Mouse (Mus musculus): ENCODE measurements around the gene Retnlb. TPM values are rescaled to one million over a fixed set of nuclear protein-coding genes. Genes with fewer than 3 reads are reported as not detected.
"Not testable (repeated sequence)": the region's sequence is repeated elsewhere in the genome, so short reads cannot be mapped to it uniquely, and the experiment has no call there.

The Retnlb gene
- total RNA-seq (2022) = not detected

GRCm38 (mm10) chr16:48816695-48817094 is at the start of gene Retnlb:
Gene Retnlb, plus strand, starts transcription at chr16:48816856.
- no peak for DNase-seq (ENCODE audit: low spot score in 2 of 2)

- no peak for DNase-seq (ENCODE audit: low spot score in 2 of 2)
Observed at GRCm38 (mm10) chr16:48769183-48769582, 47.5 kb upstream of the Retnlb start.

- DNase-seq (ENCODE audit: low spot score in 2 of 2) = no peak
Observed at GRCm38 (mm10) chr16:48771971-48772445, 44.6 kb upstream of the Retnlb start, which contains the start of gene Trat1. Gene Trat1, minus strand, starts transcription at chr16:48772021.

- no peak for DNase-seq (ENCODE audit: low spot score in 2 of 2)
Observed at GRCm38 (mm10) chr16:48777254-48777653, 39.4 kb upstream of the Retnlb start.

- DNase-seq (ENCODE audit: low spot score in 2 of 2) = no peak
Observed at GRCm38 (mm10) chr16:48786258-48786657, 30.4 kb upstream of the Retnlb start.

GRCm38 (mm10) chr16:48788704-48789185 is 27.9 kb upstream of the Retnlb start:
- no peak for DNase-seq (ENCODE audit: low spot score in 2 of 2)

- DNase-seq (ENCODE audit: low spot score in 2 of 2) = no peak
Observed at GRCm38 (mm10) chr16:48798285-48798684, 18.4 kb upstream of the Retnlb start.

- DNase-seq (ENCODE audit: low spot score in 2 of 2) = no peak
Observed at GRCm38 (mm10) chr16:48799470-48799869, 17.2 kb upstream of the Retnlb start.

GRCm38 (mm10) chr16:48800906-48801305 is 15.8 kb upstream of the Retnlb start:
- no peak for DNase-seq (ENCODE audit: low spot score in 2 of 2)

GRCm38 (mm10) chr16:48805412-48805811 is 11.2 kb upstream of the Retnlb start:
- DNase-seq (ENCODE audit: low spot score in 2 of 2) = no peak

GRCm38 (mm10) chr16:48806521-48806920 is 10.1 kb upstream of the Retnlb start:
- DNase-seq (ENCODE audit: low spot score in 2 of 2) = no peak

GRCm38 (mm10) chr16:48809374-48809773 is 7.3 kb upstream of the Retnlb start:
- no peak for DNase-seq (ENCODE audit: low spot score in 2 of 2)

GRCm38 (mm10) chr16:48811881-48812436 is 4.7 kb upstream of the Retnlb start:
- DNase-seq (ENCODE audit: low spot score in 2 of 2) = no peak

GRCm38 (mm10) chr16:48818524-48818923 is 1.9 kb downstream of the Retnlb start:
- no peak for DNase-seq (ENCODE audit: low spot score in 2 of 2)

- no peak for DNase-seq (ENCODE audit: low spot score in 2 of 2)
Observed at GRCm38 (mm10) chr16:48826474-48826873, 9.8 kb downstream of the Retnlb start.

GRCm38 (mm10) chr16:48827625-48828024 is 11.0 kb downstream of the Retnlb start:
- DNase-seq (ENCODE audit: low spot score in 2 of 2) = no peak

GRCm38 (mm10) chr16:48829060-48829459 is 12.4 kb downstream of the Retnlb start:
- DNase-seq (ENCODE audit: low spot score in 2 of 2) = no peak

GRCm38 (mm10) chr16:48832055-48832454 is 15.4 kb downstream of the Retnlb start:
- no peak for DNase-seq (ENCODE audit: low spot score in 2 of 2)

GRCm38 (mm10) chr16:48833626-48834025 is 17.0 kb downstream of the Retnlb start:
- DNase-seq (ENCODE audit: low spot score in 2 of 2) = not testable (repeated sequence)

GRCm38 (mm10) chr16:48842266-48842665 is 25.6 kb downstream of the Retnlb start, which contains the start of gene Retnla:
Gene Retnla, plus strand, starts transcription at chr16:48842551.
- DNase-seq (ENCODE audit: low spot score in 2 of 2) = no peak

GRCm38 (mm10) chr16:48843671-48844386 is 27.2 kb downstream of the Retnlb start:
- no peak for DNase-seq (ENCODE audit: low spot score in 2 of 2)

- DNase-seq (ENCODE audit: low spot score in 2 of 2) = not testable (repeated sequence)
Observed at GRCm38 (mm10) chr16:48865004-48865403, 48.3 kb downstream of the Retnlb start.

- DNase-seq (ENCODE audit: low spot score in 2 of 2) = no peak
Observed at GRCm38 (mm10) chr16:48867690-48868089, 51.0 kb downstream of the Retnlb start.

Measured in layer of hippocampus, adult 8-10 months (tissue).